Comparison of ENCODE assay signal across 13 mouse cellular contexts in the genomic region with DNA sequence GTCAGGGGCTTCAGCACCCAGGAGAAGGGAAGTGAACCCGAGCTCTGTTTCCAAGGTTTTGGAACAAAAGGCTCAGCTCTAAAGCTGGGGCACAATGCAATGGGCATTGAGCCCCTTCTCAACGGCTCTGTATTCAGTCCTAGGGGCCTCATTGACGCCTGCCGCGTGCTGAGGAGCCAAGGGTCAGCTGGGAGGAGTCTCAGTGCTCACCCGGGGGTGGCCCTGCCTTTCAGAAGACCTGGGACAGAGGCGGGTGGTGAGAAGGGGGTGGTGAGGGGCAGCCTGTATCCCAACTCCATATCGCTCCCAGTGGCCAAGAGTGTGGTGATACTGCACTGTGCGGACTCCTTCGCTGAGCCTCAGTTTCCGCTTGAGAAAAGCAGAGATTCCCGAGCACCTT. TPM values are rescaled to one million over a fixed set of nuclear protein-coding genes. Genes with fewer than 3 reads are reported as not detected.
DNase-seq lines count a peak whose midpoint lies in the region; ATAC-seq and TF ChIP-seq lines count a peak whose summit lies in the region.
"Had no signal": no experiment of that assay in that cellular context is flagged by ENCODE, and none has a peak within 500 bp of the region (broad histone marks: within the 10 kb centered on the region; RNA-seq: fewer than 3 reads in every experiment).

No protein-coding gene starts in this region.

- H3K36me3 ChIP-seq in ES-Bruce4 (ENCODE audit: control insufficient read depth, insufficient read depth, low read length, poor library complexity, severe bottlenecking): no peaks in the 10 kb centered on the region
- no peaks in the 10 kb centered on the region for H3K36me3 ChIP-seq in embryonic facial prominence, embryonic 10.5 days (replicated peaks)
- H3K36me3 ChIP-seq in hindbrain, embryonic 14.5 days (replicated peaks; ENCODE audit: control insufficient read depth, insufficient read depth): no peaks in the 10 kb centered on the region
- H3K36me3 ChIP-seq in midbrain, embryonic 13.5 days: no peaks in the 10 kb centered on the region
- H3K36me3 ChIP-seq: liver, embryonic 15.5 days had no signal

- no peaks in the 10 kb centered on the region for H3K9me3 ChIP-seq in ES-Bruce4 (replicated peaks; ENCODE audit: control insufficient read depth, insufficient read depth, low read length, poor library complexity, severe bottlenecking)
- H3K9me3 ChIP-seq in embryonic facial prominence, embryonic 10.5 days: no peaks in the 10 kb centered on the region
- no peaks in the 10 kb centered on the region for H3K9me3 ChIP-seq in hindbrain, embryonic 14.5 days (ENCODE audit: control insufficient read depth, low read length)
- no peaks in the 10 kb centered on the region for H3K9me3 ChIP-seq in midbrain, embryonic 13.5 days
- H3K9me3 ChIP-seq: liver, embryonic 15.5 days; megakaryocyte, embryonic 14.5 days had no signal

- no peak overlapping the region for H3K9ac ChIP-seq in ES-Bruce4 (ENCODE audit: low read depth, poor library complexity, severe bottlenecking)
- H3K9ac ChIP-seq in hindbrain, embryonic 14.5 days: no peak overlapping the region
- H3K9ac ChIP-seq in midbrain, embryonic 13.5 days (replicated peaks): 0 out of 2 replicates have a peak overlapping the region, but pooled peaks have one; percentile 39
- H3K9ac ChIP-seq: liver, embryonic 15.5 days had no signal

- peaks cover 16% of the 10 kb centered on the region for H3K4me1 ChIP-seq in ES-Bruce4 (ENCODE audit: control insufficient read depth, insufficient read depth, low read length)
- peaks cover 82% of the 10 kb centered on the region for H3K4me1 ChIP-seq in embryonic facial prominence, embryonic 10.5 days
- peaks cover 49% of the 10 kb centered on the region for H3K4me1 ChIP-seq in hindbrain, embryonic 14.5 days (replicated peaks; ENCODE audit: control insufficient read depth, insufficient read depth, low read length)
- H3K4me1 ChIP-seq in midbrain, embryonic 13.5 days (replicated peaks): peaks cover 86% of the 10 kb centered on the region
- H3K4me1 ChIP-seq: liver, embryonic 15.5 days; megakaryocyte, embryonic 14.5 days had no signal

- peak; percentile 5 for TF ChIP-seq CTCF in ES-Bruce4 (IDR thresholded peaks at IDR 0.05; ENCODE audit: low read depth, low read length)
- no peak for TF ChIP-seq CTCF in layer of hippocampus, adult 2 months (conservative IDR thresholded peaks at IDR 0.05)

- TF ChIP-seq EP300 in ES-Bruce4 (IDR thresholded peaks at IDR 0.05; ENCODE audit: insufficient read depth, low read depth, low read length): no peak

- H3K27ac ChIP-seq in ES-Bruce4 (ENCODE audit: insufficient read depth, low read length): no peak overlapping the region
- H3K27ac ChIP-seq in embryonic facial prominence, embryonic 10.5 days (replicated peaks): peak overlapping the region; percentile 52; the same call in 1 of the 2 replicates
- no peak overlapping the region for H3K27ac ChIP-seq in hindbrain, embryonic 14.5 days
- 0 out of 2 replicates have a peak overlapping the region, but pooled peaks have one; percentile 25 for H3K27ac ChIP-seq in midbrain, embryonic 13.5 days
- no peak overlapping the region for H3K27ac ChIP-seq in layer of hippocampus, adult 2 months
- H3K27ac ChIP-seq: liver, embryonic 15.5 days had no signal

- no peak overlapping the region for H3K4me3 ChIP-seq in ES-Bruce4 (ENCODE audit: low read depth, low read length)
- H3K4me3 ChIP-seq in embryonic facial prominence, embryonic 10.5 days: no peak overlapping the region
- H3K4me3 ChIP-seq in hindbrain, embryonic 14.5 days (replicated peaks; ENCODE audit: low read length): no peak overlapping the region
- H3K4me3 ChIP-seq in midbrain, embryonic 13.5 days (replicated peaks): no peak overlapping the region
- H3K4me3 ChIP-seq in layer of hippocampus, adult 2 months: no peak overlapping the region
- H3K4me3 ChIP-seq: liver, embryonic 15.5 days; megakaryocyte, embryonic 14.5 days had no signal

- H3K4me2 ChIP-seq in hindbrain, embryonic 14.5 days (replicated peaks): no peak overlapping the region
- H3K4me2 ChIP-seq in midbrain, embryonic 13.5 days (replicated peaks): no peak overlapping the region
- H3K4me2 ChIP-seq: liver, embryonic 15.5 days had no signal

- no peak for TF ChIP-seq POLR2A in ES-Bruce4 (IDR thresholded peaks at IDR 0.05; ENCODE audit: insufficient read depth, low read length)

- 19% methylated on average over 12 of the region's 12 CpGs for WGBS in embryonic facial prominence, embryonic 10.5 days
- WGBS in hindbrain, embryonic 14.5 days: 8% methylated on average over 12 of the region's 12 CpGs
- WGBS in midbrain, embryonic 13.5 days: 7% methylated on average over 12 of the region's 12 CpGs

- no peaks in the 10 kb centered on the region for H3K27me3 ChIP-seq in ES-Bruce4 (ENCODE audit: control insufficient read depth, insufficient read depth, low read length, poor library complexity, severe bottlenecking)
- H3K27me3 ChIP-seq in embryonic facial prominence, embryonic 10.5 days (replicated peaks; ENCODE audit: low read depth, poor library complexity, severe bottlenecking): peaks cover 26% of the 10 kb centered on the region
- H3K27me3 ChIP-seq in hindbrain, embryonic 14.5 days (ENCODE audit: control insufficient read depth, insufficient read depth, low read length): no peaks in the 10 kb centered on the region
- 0 out of 2 replicates have a peak, but pooled peaks cover 8% of the 10 kb centered on the region for H3K27me3 ChIP-seq in midbrain, embryonic 13.5 days
- H3K27me3 ChIP-seq: CH12.LX had no signal

- peak; percentile 51; the same call in 1 of the 2 replicates for ATAC-seq in hindbrain, embryonic 14.5 days (ENCODE audit: low FRiP score)
- peak; percentile 76 for ATAC-seq in midbrain, embryonic 13.5 days
- no peak for ATAC-seq in megakaryocyte progenitor cell, adult 5-6 weeks (replicated peaks; ENCODE audit: poor library complexity)

- DNase-seq in embryonic facial prominence, embryonic 10.5 days (ENCODE audit: low spot score): peak; percentile 46
- peak; percentile 38 for DNase-seq in hindbrain, embryonic 14.5 days (ENCODE audit: low spot score)
- no peak for DNase-seq in layer of hippocampus, postnatal 10 days (ENCODE audit: low spot score in 2 of 2)
- no peak for DNase-seq in layer of hippocampus, adult 2 months (ENCODE audit: low spot score in 2 of 2)
- no peak for DNase-seq in urinary bladder, postnatal 25 days (ENCODE audit: low spot score)
- DNase-seq: heart, postnatal 14 days; layer of hippocampus, adult 9-11 months had no signal

RNA-seq across cellular contexts. Expression of a gene that starts 24.2 kb away (rescaled TPM):
- 3.8 and 6.8 TPM in 2 replicates for polyA plus RNA-seq in ES-Bruce4 (2011; ENCODE audit: insufficient read depth, insufficient read length, low read depth, missing spikeins)
- polyA plus RNA-seq in embryonic facial prominence, embryonic 10.5 days (2016; fragmentation: Nextera tagmentation; extraction: Ambion mirVana): not detected in 2 replicates
- 0.27 TPM in 1 of 2 replicates, not detected in the other for polyA plus RNA-seq in hindbrain, embryonic 14.5 days (2014; fragmentation: Nextera tagmentation; extraction: Ambion mirVana)
- 0.27 and 0.50 TPM in 2 replicates for polyA plus RNA-seq in midbrain, embryonic 13.5 days (2015; fragmentation: Nextera tagmentation; extraction: Ambion mirVana)
- not detected for total RNA-seq in layer of hippocampus, postnatal 10 days (2021)
- total RNA-seq in layer of hippocampus, adult 2 months (2021): under 1 TPM in 1 of 2 experiments, not detected in 1; 0.28 TPM
- 2.0 and 5.3 TPM in 2 replicates for total RNA-seq in megakaryocyte progenitor cell, adult 5-6 weeks (2015)
- 2.5 and 2.9 TPM in 2 replicates for total RNA-seq in megakaryocyte progenitor cell, adult 5-6 weeks (2017)

RNA-seq across cellular contexts. Expression of a gene that starts 33.5 kb away (rescaled TPM):
- 25.1 and 28.5 TPM in 2 replicates for polyA plus RNA-seq in ES-Bruce4 (2011; ENCODE audit: insufficient read depth, insufficient read length, low read depth, missing spikeins)
- 1.4 and 2.1 TPM in 2 replicates for polyA plus RNA-seq in embryonic facial prominence, embryonic 10.5 days (2016; fragmentation: Nextera tagmentation; extraction: Ambion mirVana)
- polyA plus RNA-seq in hindbrain, embryonic 14.5 days (2014; fragmentation: Nextera tagmentation; extraction: Ambion mirVana): 5.3 and 5.4 TPM in 2 replicates
- 3.9 and 4.7 TPM in 2 replicates for polyA plus RNA-seq in midbrain, embryonic 13.5 days (2015; fragmentation: Nextera tagmentation; extraction: Ambion mirVana)
- total RNA-seq in layer of hippocampus, postnatal 10 days (2021): 10 to 100 TPM; 30.4 to 31.6 TPM
- total RNA-seq in layer of hippocampus, adult 2 months (2021): 10 to 100 TPM; 20.4 to 24.0 TPM
- total RNA-seq in megakaryocyte progenitor cell, adult 5-6 weeks (2015): 0.17 and 0.32 TPM in 2 replicates
- 0.12 and 0.24 TPM in 2 replicates for total RNA-seq in megakaryocyte progenitor cell, adult 5-6 weeks (2017)

Comparison
In these comparisons a context has a peak if more than half of its experiments do, and no peak if none do; other contexts are left out.
1. H3K27ac ChIP-seq: peak in embryonic facial prominence, embryonic 10.5 days (single experiment) and midbrain, embryonic 13.5 days (single experiment); none in ES-Bruce4 (single experiment), hindbrain, embryonic 14.5 days (single experiment) and layer of hippocampus, adult 2 months (single experiment).
2. DNase-seq: peak in embryonic facial prominence, embryonic 10.5 days (single experiment) and hindbrain, embryonic 14.5 days (single experiment); none in layer of hippocampus, postnatal 10 days (0 of 2), layer of hippocampus, adult 2 months (0 of 2) and urinary bladder, postnatal 25 days (single experiment).